Mouse (Mus musculus) lung, embryonic 14.5 days (tissue): ENCODE data around the gene Aim2. TPM values are rescaled to one million over a fixed set of nuclear protein-coding genes. Genes with fewer than 3 reads are reported as not detected.
"Not testable (repeated sequence)": the region's sequence is repeated elsewhere in the genome, so short reads cannot be mapped to it uniquely, and the experiment has no call there.

Experiments used
- ATAC-seq: fragments of 200-750 bp; cut with Nextera tagmentation; 2 replicates; pipeline ENCODE4 v1.8.0; 2017; ENCODE audit warnings: mild to moderate bottlenecking, moderate TSS enrichment, moderate library complexity; ENCODE audit not compliant: insufficient read depth
- DNase-seq: peaks from one replicate; pipeline ENCODE4 v3.0.0-alpha.2; 2015
- H3K27ac ChIP-seq: fragments of 300-500 bp; sonication (generic); 2 replicates; pipeline ENCODE4 v1.5.1; 2014; ENCODE audit warnings: low read depth, mild to moderate bottlenecking, moderate library complexity
- H3K27me3 ChIP-seq: fragments of 300-500 bp; sonication (generic); 2 replicates; pipeline ENCODE4 v1.6.1; 2014; ENCODE audit warnings: low read length, control low read depth; ENCODE audit not compliant: insufficient read depth
- H3K36me3 ChIP-seq: fragments of 300-500 bp; sonication (generic); 2 replicates; pipeline ENCODE4 v1.6.1; 2014; ENCODE audit warnings: control low read depth; ENCODE audit not compliant: insufficient read depth
- H3K4me1 ChIP-seq: fragments of 300-500 bp; sonication (generic); 2 replicates; pipeline ENCODE4 v1.6.1; 2014; ENCODE audit warnings: antibody characterized with exemption, control low read depth; ENCODE audit not compliant: insufficient read depth
- H3K4me2 ChIP-seq: fragments of 300-500 bp; sonication (generic); 2 replicates; pipeline ENCODE4 v1.6.1; 2014; ENCODE audit warnings: mild to moderate bottlenecking
- H3K4me3 ChIP-seq: fragments of 300-500 bp; sonication (generic); 2 replicates; pipeline ENCODE4 v1.5.1; 2014; ENCODE audit warnings: low read depth, low read length
- H3K9ac ChIP-seq: fragments of 300-500 bp; sonication (generic); 2 replicates; pipeline ENCODE4 v1.6.1; 2014
- H3K9me3 ChIP-seq: fragments of 300-500 bp; sonication (generic); 2 replicates; pipeline ENCODE4 v1.6.1; 2016; ENCODE audit warnings: low read depth, low read length, control low read depth
- CTCF ChIP-seq: IDR thresholded peaks from 2 replicates; pipeline ENCODE4 v1.5.1; 2016; ENCODE audit warnings: antibody characterized with exemption, low read depth
- WGBS: fragments of 180-500 bp; shearing (Covaris S2); extraction: QIAGEN DNeasy Blood & Tissue Kit; methylation state at CpG from one replicate; pipeline ENCODE4 v1.1.7; 2014; 5-methylcytosine and 5-hydroxymethylcytosine counted together
- polyA plus RNA-seq: library from polyadenylated mRNA; unstranded; fragments of >200 nt; fragmentation: Nextera tagmentation; extraction: Ambion mirVana; gene quantifications from 2 replicates; pipeline ENCODE4 v1.2.1, GENCODE M21; 2014

Gene Aim2
- polyA plus RNA-seq, 1 experiment from 2014 or later, result 0.92 TPM

GRCm38 (mm10) chr1:173451665-173452064 lies 101.0 kb downstream of the Aim2 start:
- DNase-seq (peak; percentile 1), ATAC-seq (no peak)
- Histone ChIP-seq H3K4me1 (no peaks in the 10 kb centered on the region), H3K9me3 (no peaks in the 10 kb centered on the region), H3K9ac (no peak overlapping the region), H3K36me3 (no peaks in the 10 kb centered on the region), H3K27ac (no peak overlapping the region), H3K27me3 (no peaks in the 10 kb centered on the region), H3K4me2 (no peak overlapping the region), H3K4me3 (no peak overlapping the region)
- TF ChIP-seq CTCF, result no peak
- 89% methylated on average over 5 of the region's 5 CpGs for WGBS

- DNase-seq (peak; percentile 82), ATAC-seq (peak; percentile 62; the same call in 1 of the 2 replicates)
- no peaks in the 10 kb centered on the region for H3K27me3 ChIP-seq
- H3K27ac ChIP-seq, result no peak overlapping the region
- no peak overlapping the region for H3K4me2 ChIP-seq
- peak; percentile 81 for TF ChIP-seq CTCF
- no peaks in the 10 kb centered on the region for H3K9me3 ChIP-seq
- H3K9ac ChIP-seq, result no peak overlapping the region
- no peak overlapping the region for H3K4me3 ChIP-seq
- no peaks in the 10 kb centered on the region for H3K4me1 ChIP-seq
- H3K36me3 ChIP-seq, result no peaks in the 10 kb centered on the region
- whole genome bisulfite sequencing, result 48% methylated on average over 7 of the region's 7 CpGs
Observed at GRCm38 (mm10) chr1:173456139-173456754, 105.6 kb downstream of the Aim2 start.

- no peak overlapping the region for H3K9ac ChIP-seq
- no peak for DNase-seq
- H3K4me3 ChIP-seq, result no peak overlapping the region
- H3K27me3 ChIP-seq, result no peaks in the 10 kb centered on the region
- ATAC-seq, result no peak
- H3K4me2 ChIP-seq, result no peak overlapping the region
- H3K4me1 ChIP-seq, result no peaks in the 10 kb centered on the region
- H3K9me3 ChIP-seq, result no peaks in the 10 kb centered on the region
- no peak for TF ChIP-seq CTCF
- H3K27ac ChIP-seq, result no peak overlapping the region
- WGBS, result 82% methylated on average over 5 of the region's 5 CpGs
- H3K36me3 ChIP-seq, result no peaks in the 10 kb centered on the region
Observed at GRCm38 (mm10) chr1:173456761-173457160, 106.1 kb downstream of the Aim2 start.

GRCm38 (mm10) chr1:173480399-173481181 lies 129.9 kb downstream of the Aim2 start:
- H3K9me3 ChIP-seq, H3K27me3 ChIP-seq, H3K36me3 ChIP-seq, DNase-seq, H3K4me1 ChIP-seq, H3K9ac ChIP-seq, H3K27ac ChIP-seq, ATAC-seq, H3K4me2 ChIP-seq, H3K4me3 ChIP-seq: not testable (repeated sequence)
- 84% methylated on average over 5 of the region's 5 CpGs for WGBS

- not testable (repeated sequence) for H3K9me3 ChIP-seq, H3K4me3 ChIP-seq, ATAC-seq, H3K27me3 ChIP-seq, H3K4me2 ChIP-seq, H3K36me3 ChIP-seq, DNase-seq, H3K4me1 ChIP-seq, H3K27ac ChIP-seq, H3K9ac ChIP-seq
- WGBS, result 81% methylated on average over 3 of the region's 3 CpGs
Observed at GRCm38 (mm10) chr1:173481182-173481574, 130.5 kb downstream of the Aim2 start.

GRCm38 (mm10) chr1:173490812-173491480 lies 140.3 kb downstream of the Aim2 start, which contains the start of gene Ifi206:
Ifi206 (minus strand) TSS chr1:173491041.
- not testable (repeated sequence) for DNase-seq, H3K9me3 ChIP-seq, H3K27me3 ChIP-seq, H3K4me1 ChIP-seq, H3K4me3 ChIP-seq, H3K9ac ChIP-seq, H3K27ac ChIP-seq, H3K4me2 ChIP-seq, H3K36me3 ChIP-seq, ATAC-seq
- 65% methylated on average over 3 of the region's 3 CpGs for whole genome bisulfite sequencing

- ATAC-seq, H3K27ac ChIP-seq, H3K4me3 ChIP-seq, DNase-seq, H3K4me2 ChIP-seq, H3K9me3 ChIP-seq, H3K4me1 ChIP-seq, H3K9ac ChIP-seq, H3K36me3 ChIP-seq, H3K27me3 ChIP-seq: not testable (repeated sequence)
Observed at GRCm38 (mm10) chr1:173491483-173491882, 140.8 kb downstream of the Aim2 start.

- H3K27ac ChIP-seq, H3K4me2 ChIP-seq, H3K4me1 ChIP-seq, H3K36me3 ChIP-seq, DNase-seq, H3K9ac ChIP-seq, H3K4me3 ChIP-seq, ATAC-seq, H3K27me3 ChIP-seq, H3K9me3 ChIP-seq: not testable (repeated sequence)
- 89% methylated on average over 2 of the region's 2 CpGs for WGBS
Observed at GRCm38 (mm10) chr1:173510595-173510994, 159.9 kb downstream of the Aim2 start.
